Mouse (Mus musculus) C2C12 (cell line): ENCODE data around the gene Pomt1. TPM values are rescaled to one million over a fixed set of nuclear protein-coding genes. Genes with fewer than 3 reads are reported as not detected.
"Not testable (repeated sequence)": the region's sequence is repeated elsewhere in the genome, so short reads cannot be mapped to it uniquely, and the experiment has no call there.

Experiments
- H3K27me3 ChIP-seq: one replicate; pipeline ENCODE4 v1.6.1; 2011; ENCODE audit not compliant: control insufficient read depth, insufficient read depth, insufficient read length
- H3K36me3 ChIP-seq: one replicate; pipeline ENCODE4 v1.6.1; 2011; ENCODE audit not compliant: control insufficient read depth, insufficient read depth
- H3K4me3 ChIP-seq: one replicate; pipeline ENCODE4 v1.5.1; 2011; ENCODE audit warnings: mild to moderate bottlenecking, control low read depth; ENCODE audit not compliant: poor library complexity, insufficient read depth, severe bottlenecking
- H3K79me2 ChIP-seq: one replicate; pipeline ENCODE4 v1.6.1; 2011; ENCODE audit not compliant: control insufficient read depth, insufficient read depth
- H3K79me3 ChIP-seq: one replicate; pipeline ENCODE4 v1.6.1; 2011; ENCODE audit warnings: low read depth, control low read depth
- H3ac ChIP-seq: one replicate; pipeline ENCODE3; 2011; ENCODE audit warnings: low read depth; ENCODE audit not compliant: control insufficient read depth, insufficient read length
- CEBPB ChIP-seq: IDR thresholded peaks from one replicate; pipeline ENCODE4 v1.6.1; 2011; ENCODE audit warnings: low read depth, mild to moderate bottlenecking, control low read depth, moderate library complexity
- CTCF ChIP-seq: IDR thresholded peaks from one replicate; pipeline ENCODE4 v1.5.1; 2011; ENCODE audit not compliant: control insufficient read depth, insufficient read depth, insufficient read length
- FOSL1 ChIP-seq: IDR thresholded peaks from one replicate; pipeline ENCODE4 v1.8.0; 2011; ENCODE audit warnings: mild to moderate bottlenecking, low read length; ENCODE audit not compliant: poor library complexity, insufficient read depth, severe bottlenecking
- MAX ChIP-seq: IDR thresholded peaks from one replicate; pipeline ENCODE4 v1.6.1; 2011; ENCODE audit warnings: mild to moderate bottlenecking, control low read depth
- MYOD1 ChIP-seq: IDR thresholded peaks from one replicate; pipeline ENCODE4 v1.6.1; 2011; ENCODE audit warnings: low read depth; ENCODE audit not compliant: control insufficient read depth, insufficient read length
- MYOG ChIP-seq: IDR thresholded peaks from one replicate; pipeline ENCODE4 v1.6.1; 2011; ENCODE audit not compliant: control insufficient read depth, insufficient read length; ENCODE audit errors: extremely low read depth
- USF1 ChIP-seq: IDR thresholded peaks from one replicate; pipeline ENCODE4 v1.6.1; 2011; ENCODE audit warnings: low read depth, mild to moderate bottlenecking, control low read depth, moderate library complexity
- polyA plus RNA-seq: library from polyadenylated mRNA; unstranded; fragments of >200 nt; fragmentation: generic; extraction: Trizol; gene quantifications from one replicate; pipeline ENCODE4 v1.2.1, GENCODE M21; 2012; ENCODE audit warnings: missing spikeins

Gene Pomt1
- polyA plus RNA-seq, 1 experiment = 12.9 TPM

GRCm38 (mm10) chr2:32288371-32288931 is 52.1 kb downstream of the Pomt1 start:
- TF ChIP-seq FOSL1 (no peak), MYOG (no peak), USF1 (no peak), CEBPB (no peak), MYOD1 (no peak), MAX (no peak), CTCF (no peak)
- Histone ChIP-seq H3ac (peak overlapping the region; percentile 78), H3K79me2 (peaks cover 72% of the 10 kb centered on the region), H3K36me3 (peaks cover 27% of the 10 kb centered on the region), H3K27me3 (no peaks in the 10 kb centered on the region), H3K79me3 (peaks cover 46% of the 10 kb centered on the region), H3K4me3 (peak overlapping the region; percentile 91)

- no peak overlapping the region for H3ac ChIP-seq
- H3K27me3 ChIP-seq = no peaks in the 10 kb centered on the region
- peaks cover 45% of the 10 kb centered on the region for H3K79me3 ChIP-seq
- H3K36me3 ChIP-seq = peaks cover 28% of the 10 kb centered on the region
- peak overlapping the region; percentile 91 for H3K4me3 ChIP-seq
- no peak for TF ChIP-seq MYOD1
- no peak for TF ChIP-seq MYOG
- no peak for TF ChIP-seq USF1
- TF ChIP-seq CTCF = peak; percentile 9
- no peak for TF ChIP-seq FOSL1
- no peak for TF ChIP-seq MAX
- no peak for TF ChIP-seq CEBPB
- peaks cover 71% of the 10 kb centered on the region for H3K79me2 ChIP-seq
These were observed 53.2 kb downstream of the Pomt1 start for GRCm38 (mm10) chr2:32289578-32289977.

DNA sequence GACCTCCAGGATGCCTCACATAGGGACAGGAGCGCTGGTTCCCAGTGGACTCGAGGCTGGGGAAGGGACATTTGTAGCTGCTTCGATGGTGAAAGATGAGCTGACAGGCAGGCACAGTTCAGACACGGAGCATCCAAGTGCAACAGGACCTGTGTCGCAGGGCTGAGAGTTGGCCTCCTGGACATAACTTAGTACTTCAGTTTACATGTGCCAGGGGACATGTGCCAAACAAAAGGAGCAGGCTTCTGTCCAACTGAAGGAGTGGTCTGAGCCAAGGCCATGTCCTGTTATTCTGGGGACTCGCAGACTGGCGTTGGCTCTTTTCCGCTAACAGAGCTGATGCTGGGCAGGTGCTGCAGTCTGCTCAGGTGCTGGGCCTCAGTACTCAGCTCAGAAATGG is 58.0 kb downstream of the Pomt1 start:
- Histone ChIP-seq H3ac (no peak overlapping the region), H3K4me3 (no peak overlapping the region), H3K36me3 (peaks cover 30% of the 10 kb centered on the region), H3K79me3 (peaks cover 15% of the 10 kb centered on the region), H3K27me3 (no peaks in the 10 kb centered on the region), H3K79me2 (peaks cover 27% of the 10 kb centered on the region)
- no peak for TF ChIP-seq MYOG
- no peak for TF ChIP-seq MAX
- no peak for TF ChIP-seq CTCF
- TF ChIP-seq USF1 = no peak
- TF ChIP-seq FOSL1 = no peak
- TF ChIP-seq CEBPB = no peak
- no peak for TF ChIP-seq MYOD1

GRCm38 (mm10) chr2:32295285-32295684 is 58.9 kb downstream of the Pomt1 start:
- H3K79me2 ChIP-seq = peaks cover 17% of the 10 kb centered on the region
- no peak overlapping the region for H3K4me3 ChIP-seq
- H3ac ChIP-seq = no peak overlapping the region
- H3K27me3 ChIP-seq = no peaks in the 10 kb centered on the region
- no peak for TF ChIP-seq MYOD1
- TF ChIP-seq MAX = no peak
- no peak for TF ChIP-seq FOSL1
- TF ChIP-seq MYOG = no peak
- no peak for TF ChIP-seq CTCF
- no peak for TF ChIP-seq CEBPB
- no peak for TF ChIP-seq USF1
- H3K79me3 ChIP-seq = peaks cover 9% of the 10 kb centered on the region
- H3K36me3 ChIP-seq = peaks cover 36% of the 10 kb centered on the region

- H3K79me2 ChIP-seq = peaks cover 12% of the 10 kb centered on the region
- H3K27me3 ChIP-seq, H3ac ChIP-seq, H3K79me3 ChIP-seq, H3K4me3 ChIP-seq: not testable (repeated sequence)
- H3K36me3 ChIP-seq = peaks cover 36% of the 10 kb centered on the region
These were observed 59.5 kb downstream of the Pomt1 start for GRCm38 (mm10) chr2:32295842-32296241.

DNA sequence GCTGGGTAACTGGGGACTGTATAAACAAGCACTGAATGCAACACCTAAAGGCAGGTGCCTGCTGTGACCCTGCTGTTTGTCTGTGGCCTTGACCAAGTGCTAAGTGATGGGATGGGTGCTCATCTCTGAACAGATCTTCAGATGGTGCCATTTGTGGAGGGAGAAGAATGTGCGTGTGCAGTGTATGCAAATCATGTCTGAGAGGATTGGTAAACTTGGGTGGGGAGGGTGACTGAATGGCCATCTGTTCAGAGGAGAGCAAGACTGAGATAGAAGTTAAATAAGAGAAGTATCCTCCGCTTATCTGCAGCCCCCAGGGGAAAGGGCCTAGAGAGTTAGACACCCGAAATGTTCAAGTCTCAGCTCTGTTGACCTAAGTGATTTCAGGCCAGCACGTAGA is 63.1 kb downstream of the Pomt1 start:
- peaks cover 2% of the 10 kb centered on the region for H3K79me2 ChIP-seq
- H3K36me3 ChIP-seq = peaks cover 54% of the 10 kb centered on the region
- no peaks in the 10 kb centered on the region for H3K79me3 ChIP-seq
- H3ac ChIP-seq = no peak overlapping the region
- H3K4me3 ChIP-seq = no peak overlapping the region
- no peak for TF ChIP-seq USF1
- no peak for TF ChIP-seq FOSL1
- no peak for TF ChIP-seq MYOG
- TF ChIP-seq MAX = no peak
- TF ChIP-seq CTCF = no peak
- no peak for TF ChIP-seq CEBPB
- no peak for TF ChIP-seq MYOD1
- no peaks in the 10 kb centered on the region for H3K27me3 ChIP-seq

GRCm38 (mm10) chr2:32302952-32303351 is 66.6 kb downstream of the Pomt1 start:
- no peak for TF ChIP-seq MYOG
- no peak for TF ChIP-seq MYOD1
- no peak for TF ChIP-seq CEBPB
- TF ChIP-seq USF1 = no peak
- no peak for TF ChIP-seq FOSL1
- TF ChIP-seq CTCF = no peak
- TF ChIP-seq MAX = no peak
- Histone ChIP-seq H3K79me3 (no peaks in the 10 kb centered on the region), H3K4me3 (no peak overlapping the region), H3ac (no peak overlapping the region), H3K27me3 (no peaks in the 10 kb centered on the region), H3K36me3 (peaks cover 69% of the 10 kb centered on the region), H3K79me2 (no peaks in the 10 kb centered on the region)
